Mouse (Mus musculus): ENCODE data around the gene Fam118b.

Gene Fam118b

DNA sequence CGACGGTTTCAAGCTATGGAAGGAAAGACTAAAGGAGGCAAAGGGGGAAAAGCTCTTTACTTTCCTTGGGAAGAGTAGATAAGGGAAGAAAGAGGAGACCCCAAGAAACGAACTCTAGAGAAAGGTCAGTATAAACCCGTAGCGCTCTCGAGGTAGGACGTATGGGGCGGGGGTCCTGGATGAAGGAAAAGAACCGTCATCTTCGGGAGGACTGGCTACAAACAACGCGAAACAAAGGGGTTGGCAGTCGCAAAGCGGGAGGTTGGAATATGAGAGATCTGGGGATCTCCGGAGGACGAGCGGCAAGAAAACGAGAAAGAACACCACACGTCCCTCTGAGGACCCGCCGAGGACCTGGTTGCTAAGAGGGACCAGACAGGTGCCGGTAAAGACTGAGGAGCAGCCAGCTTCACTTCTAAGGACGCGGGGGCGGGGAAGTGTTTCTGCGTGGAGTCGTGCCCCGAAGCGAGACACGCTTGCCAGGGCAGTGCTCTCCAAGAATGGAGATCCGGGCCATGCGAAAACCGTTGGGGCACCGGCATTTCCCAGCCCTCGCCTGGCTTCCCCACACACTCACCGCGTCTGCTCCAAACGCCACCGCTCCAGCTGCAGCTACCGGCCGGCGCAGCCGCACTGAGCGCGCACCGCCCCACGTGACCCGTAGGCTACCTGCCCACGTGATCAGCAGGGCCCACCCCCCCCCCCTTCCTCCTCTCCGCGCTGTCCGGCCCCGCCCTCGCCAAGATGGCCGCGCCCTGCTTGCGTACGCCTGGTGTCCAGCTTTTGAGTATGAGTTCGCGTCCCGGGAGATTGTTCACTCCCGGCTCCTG is at the start of gene Fam118b, which contains the start of gene Rpusd4:
Gene Fam118b (minus strand): TSS at position 660 of the 830 bp plus-strand sequence.
Gene Rpusd4 (plus strand): TSS at position 720 of the 830 bp plus-strand sequence.
- peak; percentile 94 for DNase-seq

DNA sequence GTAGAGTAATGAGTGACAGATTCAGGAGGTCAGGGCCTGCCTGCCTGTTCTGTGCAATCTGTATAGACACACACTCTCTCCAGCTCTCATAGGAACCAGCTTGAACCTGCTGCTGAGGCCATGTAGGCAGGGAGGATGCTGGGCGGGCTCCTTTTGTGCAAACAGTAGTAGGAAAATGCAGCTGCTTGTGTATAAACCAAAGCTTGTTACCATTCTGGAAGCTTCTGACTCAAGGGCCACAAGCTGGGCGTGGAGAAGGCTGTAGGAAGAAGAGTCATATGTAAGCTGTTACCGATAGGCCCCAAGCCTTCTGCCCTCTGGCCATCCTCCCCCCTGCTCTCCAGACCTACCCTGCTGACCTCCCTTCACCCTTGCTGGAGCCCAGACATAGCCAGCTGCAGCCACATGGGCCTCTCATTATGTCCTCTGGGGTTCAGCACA is 49.2 kb upstream of the Fam118b start:
- DNase-seq, result no peak

DNA sequence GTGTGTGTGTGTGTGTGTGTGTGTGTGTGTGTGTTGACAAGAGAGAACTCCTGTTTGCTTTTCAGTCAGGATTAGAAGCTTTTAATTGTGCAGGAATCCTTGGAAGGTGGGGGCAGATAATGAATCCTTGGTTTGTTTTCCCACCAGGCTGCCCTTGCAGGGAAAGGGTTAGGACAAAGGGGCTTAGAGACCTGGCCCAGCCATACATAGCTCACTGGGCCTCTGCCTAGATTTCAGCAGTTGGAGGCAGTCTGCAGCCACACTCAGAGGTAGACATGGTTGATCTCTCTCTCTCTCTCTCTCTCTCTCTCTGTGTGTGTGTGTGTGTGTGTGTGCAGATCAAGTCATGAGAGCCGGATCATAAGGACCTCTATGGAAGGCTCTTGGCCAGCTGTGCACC is 46.6 kb upstream of the Fam118b start:
- DNase-seq, result no peak

DNA sequence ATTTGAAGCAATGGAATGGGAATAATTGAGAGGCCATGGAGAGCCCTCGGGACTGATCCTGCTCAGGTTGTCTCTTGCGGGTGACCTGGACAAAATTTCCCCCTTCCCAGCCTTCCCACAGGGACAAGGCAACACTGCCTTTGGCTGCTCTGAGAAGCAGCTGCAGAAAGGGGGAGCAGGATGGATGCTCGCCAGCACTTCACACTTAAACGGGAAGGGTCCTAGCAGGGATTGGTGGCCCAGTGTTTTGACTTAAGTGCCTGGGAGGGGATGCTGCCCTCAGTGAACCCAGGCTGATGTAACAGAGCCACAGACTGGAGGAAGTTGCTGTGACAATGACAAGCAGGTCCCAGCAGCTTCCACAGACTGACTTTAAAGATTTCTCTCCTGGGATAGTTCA is 46.0 kb upstream of the Fam118b start:
- no peak for DNase-seq

DNA sequence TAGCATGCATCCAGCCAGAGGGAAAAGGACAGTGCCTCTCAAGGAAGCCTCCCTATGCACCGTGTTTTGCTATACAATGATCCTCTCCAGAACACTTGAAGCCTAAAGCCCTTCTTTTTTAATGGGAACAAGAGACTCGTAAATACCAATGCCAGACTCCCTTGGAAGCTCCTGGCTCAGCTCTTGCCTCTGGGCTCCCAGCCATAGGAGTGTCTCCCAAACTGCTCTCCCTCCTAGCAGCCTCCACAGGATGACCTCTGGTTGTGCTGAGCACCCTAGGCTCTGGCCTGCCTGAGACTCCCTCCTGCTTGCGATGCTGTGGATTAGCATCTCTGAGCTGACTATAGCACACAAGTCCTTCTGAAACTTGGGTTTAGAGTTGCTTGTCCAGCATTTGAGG is 44.9 kb upstream of the Fam118b start:
- DNase-seq, result peak; percentile 52

DNA sequence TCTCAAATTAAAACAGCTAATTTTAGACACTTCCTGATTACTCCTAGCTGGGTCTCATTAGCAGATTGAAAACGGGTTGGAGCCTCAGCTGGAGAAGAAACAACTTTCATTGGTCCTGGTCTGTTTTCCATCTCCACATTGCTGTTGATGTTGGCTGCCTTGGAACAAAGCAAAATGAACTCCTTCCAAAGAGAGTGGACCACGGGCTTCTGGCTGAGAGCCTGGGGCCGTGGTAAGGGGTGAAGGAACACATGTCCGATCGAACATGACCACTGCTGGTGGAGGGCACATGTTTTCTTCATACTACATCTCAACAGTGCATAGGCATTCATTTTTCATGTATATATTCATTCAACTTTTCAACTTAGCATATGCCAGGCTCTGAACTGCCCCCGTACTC is 42.8 kb upstream of the Fam118b start:
- no peak for DNase-seq

DNA sequence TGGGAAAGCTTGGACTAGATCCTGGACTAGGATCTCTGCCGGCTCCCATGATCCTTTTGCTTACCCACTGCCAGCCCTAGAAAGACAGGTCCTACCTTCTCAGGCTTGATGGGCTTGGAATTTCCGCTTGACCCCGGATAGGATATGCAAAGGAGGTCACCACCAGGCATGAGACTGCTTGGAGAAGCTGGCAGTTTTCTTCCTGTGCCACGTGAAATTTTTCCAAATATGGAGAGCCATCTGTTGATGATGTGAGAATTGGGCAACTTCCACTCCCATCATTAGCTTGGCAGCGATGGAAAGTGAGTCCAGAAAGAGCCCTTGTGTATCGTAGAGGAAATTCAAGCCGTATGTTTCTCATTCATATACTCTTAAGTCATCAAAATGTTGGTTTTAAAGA is 39.9 kb upstream of the Fam118b start:
- DNase-seq, result no peak

DNA sequence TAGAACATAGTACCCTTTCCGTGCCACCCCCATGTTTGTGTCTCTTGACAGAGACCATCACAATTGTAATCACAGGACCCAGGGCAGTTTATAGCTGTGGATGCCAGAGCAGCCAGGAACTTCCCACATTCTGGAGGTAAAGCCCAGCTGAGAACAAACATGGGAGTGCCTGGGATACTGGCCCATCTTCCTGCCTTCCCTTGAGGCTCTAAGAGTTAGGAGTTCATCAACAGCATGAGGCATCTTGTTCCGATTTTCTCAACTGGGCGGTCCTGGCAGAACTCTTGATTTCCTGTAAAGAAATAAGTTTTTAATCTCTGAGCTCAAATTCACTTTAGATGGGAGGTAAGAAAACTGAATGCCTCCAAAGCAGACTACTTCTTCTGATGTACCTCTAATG is 34.6 kb upstream of the Fam118b start:
- no peak for DNase-seq

DNA sequence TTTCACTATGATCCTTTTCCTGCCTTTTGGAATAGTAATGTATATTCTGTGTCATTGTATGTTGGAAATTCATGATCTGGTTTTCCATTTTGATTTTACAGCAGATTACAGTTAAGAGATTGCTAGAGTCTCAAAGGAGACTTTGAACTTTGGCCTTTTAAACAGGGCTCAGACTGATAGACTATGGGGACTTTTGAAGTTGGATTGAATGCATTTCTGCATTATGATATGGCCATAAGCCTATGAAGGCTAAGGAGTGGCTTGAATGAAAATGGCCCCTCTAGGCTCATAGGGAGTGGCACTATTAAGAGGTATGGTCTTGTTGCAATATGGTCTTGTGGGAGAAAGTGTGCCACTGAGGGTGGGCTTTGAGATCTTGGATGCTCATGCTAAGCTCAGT is 30.2 kb upstream of the Fam118b start:
- no peak for DNase-seq

DNA sequence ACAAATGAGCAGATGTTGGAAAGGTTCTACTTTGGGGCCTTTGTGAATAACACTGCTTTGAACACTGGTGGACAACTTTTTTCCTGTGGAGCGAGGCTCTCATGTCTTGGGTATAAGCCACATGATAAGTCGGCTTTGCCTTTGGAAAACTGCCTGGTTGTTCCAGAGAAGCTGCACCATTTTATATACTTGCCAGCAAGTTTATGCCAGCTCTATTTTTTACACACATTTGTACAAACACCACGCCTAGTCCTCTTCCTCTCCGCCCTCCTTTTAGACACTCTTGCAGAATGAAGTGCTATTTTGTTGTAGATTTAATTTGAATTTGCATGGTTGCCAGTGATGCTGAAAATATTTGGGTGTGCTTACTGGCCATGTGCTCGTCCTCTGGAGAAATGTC is 25.9 kb upstream of the Fam118b start:
- no peak for DNase-seq

DNA sequence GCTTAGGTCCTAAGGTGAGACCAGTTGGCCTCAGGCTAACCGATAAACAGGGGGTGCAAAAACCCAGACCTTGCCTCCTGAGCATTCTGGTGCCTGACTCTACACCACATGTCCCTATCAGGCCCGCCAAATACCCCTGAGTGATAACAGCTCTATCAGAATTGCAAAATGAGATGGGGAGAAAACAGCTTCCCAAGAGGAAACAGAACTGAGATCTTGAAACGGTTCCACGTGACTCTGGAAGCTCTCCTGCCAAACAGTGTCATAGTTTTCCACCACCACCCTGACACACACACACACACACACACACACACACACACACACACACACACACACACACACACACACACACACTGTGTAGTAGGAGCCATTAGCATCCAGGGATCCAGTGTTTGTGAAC is 23.3 kb upstream of the Fam118b start:
- no peak for DNase-seq

DNA sequence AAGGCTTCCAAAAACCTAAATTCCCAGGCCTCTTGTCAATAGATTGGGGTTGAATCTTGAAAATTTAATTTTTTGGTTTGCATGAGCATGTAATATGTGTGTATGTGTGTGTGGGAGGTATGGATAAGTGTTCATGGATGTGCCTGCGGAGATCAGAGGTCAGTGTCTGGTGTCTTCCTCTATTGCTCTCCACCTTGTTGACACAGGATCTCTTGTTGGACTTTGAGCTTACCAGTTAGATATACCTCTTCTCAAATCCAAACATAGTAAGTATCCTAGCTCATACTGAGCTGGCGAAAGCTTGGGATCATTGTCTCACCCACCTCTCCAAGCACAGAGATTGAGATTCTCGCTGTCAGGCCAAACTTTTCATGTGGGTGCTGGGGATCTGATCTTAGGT is 22.8 kb upstream of the Fam118b start:
- no peak for DNase-seq

DNA sequence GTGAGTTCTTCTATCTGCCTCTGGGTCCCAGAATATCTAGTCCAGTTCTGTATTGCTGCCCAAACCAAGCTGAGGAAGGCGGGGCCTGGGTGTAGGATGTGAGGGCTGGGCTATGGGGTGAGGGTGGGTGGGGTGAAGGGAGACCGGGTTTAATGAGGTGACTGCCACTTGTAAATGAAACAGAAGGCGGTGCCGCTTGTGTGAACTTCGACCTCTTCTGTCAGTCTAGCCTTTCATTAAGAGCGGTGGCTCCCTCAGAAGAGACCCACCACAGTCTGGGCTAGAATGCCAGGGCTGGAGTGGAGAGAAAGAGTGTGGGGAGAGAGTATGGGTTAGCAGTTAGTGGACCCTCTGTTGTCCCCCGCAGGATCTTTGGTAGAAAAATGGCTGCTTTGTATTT is 22.4 kb upstream of the Fam118b start:
- DNase-seq, result no peak

DNA sequence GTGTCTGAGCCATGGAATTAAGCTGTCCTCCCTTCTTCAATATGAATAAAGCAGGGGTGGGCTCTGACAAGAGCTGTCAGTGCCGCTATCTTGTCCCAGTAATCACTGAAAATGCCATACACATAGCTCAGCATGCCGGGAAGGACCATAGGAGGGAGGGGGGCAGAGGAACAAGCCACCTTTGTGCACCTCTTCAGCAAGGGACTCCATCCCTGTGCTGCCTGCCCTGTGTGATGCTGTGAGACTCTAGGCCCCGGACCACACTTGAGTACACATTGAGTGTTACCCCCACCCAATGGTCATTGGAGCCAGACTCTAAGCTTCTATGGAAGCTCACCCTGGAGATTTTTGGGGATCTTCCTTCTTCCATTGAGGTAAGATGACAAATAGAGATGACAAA is 18.7 kb upstream of the Fam118b start:
- no peak for DNase-seq

DNA sequence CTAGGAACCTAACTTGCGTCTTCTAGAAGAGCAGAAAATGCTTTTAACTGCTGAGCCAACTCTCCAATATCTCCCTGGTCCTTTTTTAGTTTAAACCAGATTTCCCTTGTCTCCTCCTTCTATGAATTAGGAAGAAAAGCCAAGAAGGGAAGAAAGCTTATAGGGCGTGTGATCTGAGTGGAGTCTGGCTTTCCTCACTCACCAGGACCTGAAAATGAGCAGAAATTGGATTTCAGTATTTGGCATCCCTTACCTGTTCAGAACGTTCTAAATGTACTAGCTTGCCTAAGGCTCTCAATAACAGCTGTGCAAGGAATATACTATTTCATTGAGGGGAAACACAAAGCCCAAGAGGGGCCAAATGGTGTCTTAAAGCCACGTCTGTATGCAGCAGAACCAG is 16.7 kb upstream of the Fam118b start:
- DNase-seq, result no peak

DNA sequence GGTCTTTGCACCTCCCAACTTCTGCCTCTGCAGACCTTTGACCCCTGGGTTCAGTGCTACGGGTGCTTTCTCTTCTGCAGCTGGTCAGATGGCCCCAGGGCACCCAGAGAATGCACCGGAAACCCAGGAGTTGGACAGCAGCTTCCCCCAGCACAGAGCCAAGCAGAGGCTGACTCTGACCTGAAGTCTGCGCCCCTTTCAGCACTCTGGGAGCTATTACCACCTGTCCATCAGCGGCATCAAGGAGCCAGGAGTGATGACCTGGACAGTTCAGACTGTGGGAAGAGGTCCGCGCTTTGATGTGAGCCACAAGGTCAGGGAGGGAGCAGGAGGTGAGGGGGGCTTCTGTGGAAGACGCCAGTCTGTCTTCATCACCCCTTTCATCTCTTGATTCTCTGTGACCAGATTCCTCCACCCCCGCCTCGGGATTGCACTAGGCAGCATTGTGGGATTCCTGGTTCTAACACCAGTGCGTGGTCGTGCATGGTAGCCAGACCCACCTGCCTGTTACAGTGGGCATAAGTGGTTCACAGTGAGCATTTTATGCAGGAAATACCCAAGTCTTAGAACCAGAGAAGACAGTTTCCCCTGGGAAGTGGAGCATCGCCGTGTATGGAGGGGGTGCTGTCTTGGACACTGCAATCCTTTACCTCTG is 15.9 kb upstream of the Fam118b start:
- no peak for DNase-seq

DNA sequence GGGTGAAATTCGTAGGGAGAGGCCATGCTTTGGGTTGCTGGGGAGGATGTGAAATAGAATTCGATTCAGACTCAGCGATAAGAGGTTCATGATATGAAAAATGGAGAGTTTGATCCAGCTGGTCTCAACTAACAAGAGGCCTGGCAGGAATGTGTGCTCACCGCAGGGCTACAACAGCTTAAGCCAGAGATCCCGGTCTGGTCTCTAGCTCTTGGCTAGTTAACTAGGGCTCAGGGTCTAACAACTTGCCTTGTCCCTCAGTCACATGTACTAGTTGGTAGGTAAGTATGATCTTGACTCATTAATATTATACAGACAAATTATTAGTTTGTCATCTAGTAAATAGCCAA is 15.2 kb upstream of the Fam118b start:
- no peak for DNase-seq

DNA sequence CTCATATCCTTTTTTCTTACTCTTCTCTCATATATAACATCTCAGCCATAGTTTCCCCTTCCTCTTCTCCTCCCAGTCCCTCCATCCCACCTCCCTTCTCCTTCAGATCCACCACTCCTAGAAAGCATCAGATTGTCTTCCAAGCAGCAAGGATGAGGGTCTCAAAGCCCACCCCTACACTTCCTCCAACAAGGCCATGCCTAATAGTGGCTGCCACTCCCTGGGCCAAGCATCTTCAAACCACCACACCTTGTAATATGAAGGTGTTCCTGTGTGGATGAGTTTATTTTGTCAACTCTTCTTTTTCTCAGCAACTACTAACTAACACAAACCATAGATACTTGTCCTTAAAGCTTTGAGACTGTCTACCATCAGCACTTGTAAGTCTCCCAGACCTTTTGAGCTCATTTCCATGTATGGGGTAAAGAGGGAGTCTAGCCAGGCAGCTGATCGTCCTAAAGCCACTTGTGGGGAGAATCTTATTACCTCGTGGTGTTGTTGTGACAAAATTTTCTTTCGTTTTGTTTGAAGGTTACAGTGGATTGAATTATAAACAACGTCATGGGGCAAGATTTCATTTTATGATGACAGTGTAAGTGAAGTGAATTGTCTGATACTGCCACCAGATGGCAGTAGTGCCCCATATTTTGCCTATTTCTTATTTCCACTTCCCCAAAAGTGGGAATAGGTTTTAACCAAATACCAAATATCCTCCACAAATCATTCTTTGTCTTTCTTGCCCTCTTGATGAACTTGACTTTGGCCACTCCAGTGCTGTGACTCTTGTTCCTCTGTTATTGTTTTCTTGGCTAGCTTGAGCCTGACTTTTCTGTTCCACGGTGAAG is 14.6 kb upstream of the Fam118b start:
- DNase-seq, result peak; percentile 70

DNA sequence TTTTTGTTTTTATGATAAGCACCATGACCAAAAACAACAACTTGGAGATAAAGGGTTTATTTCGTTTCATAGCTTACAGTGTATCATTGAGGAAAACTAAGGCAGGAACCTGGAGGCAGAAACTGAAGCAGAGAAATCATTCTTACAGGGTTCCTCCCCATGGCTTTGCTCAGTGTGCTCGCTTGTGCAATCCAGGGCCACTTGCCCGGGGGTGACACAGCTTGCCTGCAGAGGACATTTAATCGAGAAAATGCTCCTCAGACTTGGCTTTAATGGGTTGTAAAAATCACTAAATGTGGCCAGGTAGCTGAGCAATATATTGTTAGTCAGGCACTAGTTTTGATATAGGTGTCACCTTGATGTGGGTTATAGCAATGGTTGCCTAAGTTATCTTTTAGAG is 10.8 kb upstream of the Fam118b start:
- DNase-seq, result no peak

DNA sequence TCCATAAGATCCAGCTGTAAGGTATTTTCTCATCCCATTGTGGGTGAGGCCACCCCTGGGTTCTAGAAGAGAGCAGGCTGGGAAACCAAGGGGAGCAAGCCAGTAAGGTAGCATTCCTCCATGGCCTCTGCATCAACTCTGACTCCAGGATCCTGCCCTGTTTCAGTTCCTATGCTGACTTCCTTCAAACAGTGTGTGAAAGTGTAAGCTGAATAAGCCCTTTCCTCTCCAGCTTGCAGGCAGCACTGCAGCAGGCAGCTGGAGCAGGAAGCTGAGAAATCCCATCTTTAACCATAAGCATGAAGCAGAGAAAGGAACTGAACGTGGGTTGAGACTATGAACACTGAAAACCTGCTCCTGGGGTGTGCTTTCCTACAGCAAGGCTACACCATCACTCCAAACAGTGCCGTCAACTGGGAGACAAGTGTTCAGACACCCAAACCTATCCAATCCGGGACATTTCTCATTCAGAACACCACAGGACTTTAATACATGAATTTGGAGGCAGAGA is 10.3 kb upstream of the Fam118b start:
- no peak for DNase-seq

DNA sequence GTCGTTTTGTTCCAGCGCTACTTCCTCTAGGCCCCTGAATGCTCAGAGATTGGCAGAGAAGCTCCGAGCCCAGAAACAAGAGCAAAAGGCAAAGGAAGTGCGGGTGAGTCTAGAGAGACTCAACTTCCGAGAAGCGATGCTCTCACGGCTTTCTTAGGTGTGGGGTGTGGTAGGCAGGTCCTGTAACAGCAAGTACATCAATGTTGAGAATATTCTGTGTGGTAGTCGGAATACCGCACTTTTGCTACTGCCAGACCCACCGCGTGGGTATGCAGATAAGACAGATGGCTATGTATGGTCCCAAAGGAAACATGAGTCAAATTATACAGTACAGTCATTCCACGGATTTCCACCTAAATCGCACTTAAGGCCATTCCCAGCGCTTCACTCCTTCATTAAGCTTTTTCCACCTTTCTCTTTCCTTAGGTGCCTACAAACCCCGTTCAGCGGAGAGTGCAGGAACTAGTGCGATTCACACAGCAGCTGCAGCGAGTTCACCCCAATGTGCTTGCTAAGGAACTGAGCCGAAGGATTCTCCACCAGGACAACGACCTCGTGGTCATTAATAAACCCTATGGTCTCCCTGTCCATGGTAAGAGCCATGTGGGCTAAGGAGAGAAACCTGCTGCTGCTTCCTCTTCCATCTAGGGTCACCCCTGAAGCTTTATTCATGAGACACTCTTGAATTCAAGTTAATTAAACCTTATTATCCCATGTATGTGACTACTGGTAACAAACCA is 541 bp upstream of the Fam118b start:
- no peak for DNase-seq

DNA sequence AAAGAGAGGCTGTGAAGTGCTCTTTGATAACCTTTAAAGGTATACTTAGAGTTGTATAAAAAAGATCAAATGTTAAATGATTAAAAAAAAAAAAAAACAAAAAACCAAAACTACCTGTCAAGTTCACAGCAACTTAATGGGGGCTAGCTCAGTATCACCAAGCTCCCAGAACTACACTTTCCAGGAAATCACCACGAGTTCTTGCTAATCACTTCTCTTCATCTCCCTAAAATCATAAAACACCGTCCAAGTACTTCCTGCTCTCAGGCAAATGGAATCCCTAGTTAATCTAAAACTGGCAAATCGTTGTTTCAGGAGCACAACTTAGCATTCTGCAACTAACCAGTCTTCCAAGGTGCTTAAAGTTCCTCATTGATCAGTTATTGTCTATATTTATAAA is 3.1 kb downstream of the Fam118b start:
- no peak for DNase-seq

DNA sequence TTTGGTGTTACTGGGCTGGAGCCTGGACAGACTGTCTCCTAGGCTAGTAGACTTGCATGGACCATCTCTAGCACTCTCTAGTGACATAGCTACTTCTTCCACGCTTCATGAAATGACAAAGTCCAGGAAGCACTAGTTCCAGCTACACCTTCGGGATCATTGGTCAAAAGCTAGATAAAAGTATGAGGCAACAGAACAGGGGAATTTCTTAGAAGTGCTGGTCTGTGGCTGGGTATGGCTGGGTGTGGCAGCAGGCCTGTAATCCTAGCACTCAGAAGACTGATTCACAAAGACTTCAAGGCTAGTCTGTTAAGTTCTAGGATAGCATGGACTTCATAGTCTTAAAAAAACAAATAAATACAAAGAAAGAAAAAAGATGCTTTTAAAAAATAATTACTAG is 4.2 kb downstream of the Fam118b start:
- DNase-seq, result no peak
